Mouse (Mus musculus) hindbrain, embryonic 12.5 days (tissue): ENCODE results near the gene Vmp1. TPM values are rescaled to one million over a fixed set of nuclear protein-coding genes. Genes with fewer than 3 reads are reported as not detected.

Experiments used
- ATAC-seq: fragments of 200-750 bp; cut with Nextera tagmentation; 2 replicates; pipeline ENCODE4 v1.8.0; 2017; ENCODE audit warnings: moderate TSS enrichment; ENCODE audit not compliant: low FRiP score
- H3K27ac ChIP-seq: fragments of 300-500 bp; sonication (generic); 2 replicates; pipeline ENCODE4 v1.5.1; 2016; ENCODE audit warnings: mild to moderate bottlenecking
- H3K27me3 ChIP-seq: fragments of 300-500 bp; sonication (generic); 2 replicates; pipeline ENCODE4 v1.6.1; 2016; ENCODE audit warnings: mild to moderate bottlenecking
- H3K36me3 ChIP-seq: fragments of 300-500 bp; sonication (generic); 2 replicates; pipeline ENCODE4 v1.6.1; 2016; ENCODE audit warnings: mild to moderate bottlenecking
- H3K4me1 ChIP-seq: fragments of 300-500 bp; sonication (generic); 2 replicates; pipeline ENCODE4 v1.6.1; 2016
- H3K4me2 ChIP-seq: fragments of 300-500 bp; sonication (generic); replicated peaks from 2 replicates; pipeline ENCODE4 v1.6.1; 2016; ENCODE audit warnings: mild to moderate bottlenecking
- H3K4me3 ChIP-seq: fragments of 300-500 bp; sonication (generic); 2 replicates; pipeline ENCODE4 v1.5.1; 2016; ENCODE audit warnings: mild to moderate bottlenecking
- H3K9ac ChIP-seq: fragments of 300-500 bp; sonication (generic); 2 replicates; pipeline ENCODE4 v1.6.1; 2016; ENCODE audit warnings: mild to moderate bottlenecking, moderate library complexity
- H3K9me3 ChIP-seq: fragments of 300-500 bp; sonication (generic); replicated peaks from 2 replicates; pipeline ENCODE4 v1.6.1; 2016; ENCODE audit warnings: mild to moderate bottlenecking
- WGBS: fragments of 180-500 bp; shearing (Covaris S2); methylation state at CpG from one replicate; pipeline ENCODE4 v1.1.7; 2016; 5-methylcytosine and 5-hydroxymethylcytosine counted together
- polyA plus RNA-seq: library from polyadenylated mRNA; unstranded; fragments of >200 nt; fragmentation: Nextera tagmentation; extraction: Ambion mirVana; gene quantifications from 2 replicates; pipeline ENCODE4 v1.2.1, GENCODE M21; 2016

The Vmp1 gene
- polyA plus RNA-seq, 1 experiment from 2014 or later, result 90.0 TPM

- Histone ChIP-seq H3K4me3 (no peak overlapping the region), H3K9ac (no peak overlapping the region), H3K27me3 (no peaks in the 10 kb centered on the region), H3K4me2 (no peak overlapping the region), H3K4me1 (no peaks in the 10 kb centered on the region; the same call in 1 of the 2 replicates), H3K27ac (no peak overlapping the region), H3K36me3 (no peaks in the 10 kb centered on the region), H3K9me3 (no peaks in the 10 kb centered on the region)
- WGBS, result 80% methylated on average over 5 of the region's 5 CpGs
- no peak for ATAC-seq
Observed at GRCm38 (mm10) chr11:86624237-86624941, 59.2 kb downstream of the Vmp1 start.

- Histone ChIP-seq H3K4me3 (no peak overlapping the region), H3K27me3 (no peaks in the 10 kb centered on the region), H3K9ac (no peak overlapping the region), H3K27ac (no peak overlapping the region), H3K36me3 (no peaks in the 10 kb centered on the region), H3K9me3 (no peaks in the 10 kb centered on the region), H3K4me2 (no peak overlapping the region), H3K4me1 (no peaks in the 10 kb centered on the region; the same call in 1 of the 2 replicates)
- no peak for ATAC-seq
- 90% methylated on average over 1 of the region's 1 CpGs for WGBS
Observed at GRCm38 (mm10) chr11:86623402-86624010, 60.1 kb downstream of the Vmp1 start.

- H3K36me3 ChIP-seq, result no peaks in the 10 kb centered on the region
- H3K4me2 ChIP-seq, result no peak overlapping the region
- no peak for ATAC-seq
- no peaks in the 10 kb centered on the region for H3K27me3 ChIP-seq
- H3K4me1 ChIP-seq, result no peaks in the 10 kb centered on the region; the same call in 1 of the 2 replicates
- no peak overlapping the region for H3K4me3 ChIP-seq
- no peak overlapping the region for H3K27ac ChIP-seq
- no peaks in the 10 kb centered on the region for H3K9me3 ChIP-seq
- WGBS, result 79% methylated on average over 1 of the region's 1 CpGs
- no peak overlapping the region for H3K9ac ChIP-seq
Observed at GRCm38 (mm10) chr11:86622191-86622912, 61.3 kb downstream of the Vmp1 start.

DNA sequence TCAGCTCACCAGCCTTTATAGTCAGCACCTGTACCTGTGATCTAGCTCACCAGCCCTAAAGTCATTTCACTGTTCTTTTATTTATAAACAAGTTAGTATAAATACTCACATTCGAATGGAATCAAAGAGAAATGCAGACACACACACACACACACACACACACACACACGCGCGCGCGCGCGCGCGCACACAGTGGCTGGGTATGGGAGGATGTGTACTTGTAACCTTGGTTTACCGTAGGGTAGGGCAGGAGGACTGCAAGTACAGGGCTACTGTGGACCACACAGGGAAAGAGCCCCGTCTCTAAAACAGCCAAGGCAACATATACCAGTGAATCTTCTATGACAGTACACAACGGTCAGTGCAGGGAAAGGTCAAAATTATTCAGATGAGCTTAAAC, 62.5 kb downstream of the Vmp1 start:
- H3K9ac ChIP-seq, result no peak overlapping the region
- no peaks in the 10 kb centered on the region for H3K9me3 ChIP-seq
- 94% methylated on average over 13 of the region's 13 CpGs for WGBS
- H3K27me3 ChIP-seq, result no peaks in the 10 kb centered on the region
- no peaks in the 10 kb centered on the region; the same call in 1 of the 2 replicates for H3K4me1 ChIP-seq
- no peak overlapping the region for H3K4me2 ChIP-seq
- no peak overlapping the region for H3K4me3 ChIP-seq
- no peak overlapping the region for H3K27ac ChIP-seq
- ATAC-seq, result no peak
- H3K36me3 ChIP-seq, result no peaks in the 10 kb centered on the region

- WGBS, result 88% methylated on average over 2 of the region's 2 CpGs
- ATAC-seq, result no peak
- H3K27me3 ChIP-seq, result no peaks in the 10 kb centered on the region
- H3K9ac ChIP-seq, result no peak overlapping the region
- no peak overlapping the region for H3K4me3 ChIP-seq
- H3K4me1 ChIP-seq, result no peaks in the 10 kb centered on the region; the same call in 1 of the 2 replicates
- H3K36me3 ChIP-seq, result no peaks in the 10 kb centered on the region
- H3K27ac ChIP-seq, result no peak overlapping the region
- H3K9me3 ChIP-seq, result no peaks in the 10 kb centered on the region
- no peak overlapping the region for H3K4me2 ChIP-seq
Observed at GRCm38 (mm10) chr11:86618548-86619335, 64.9 kb downstream of the Vmp1 start.

DNA sequence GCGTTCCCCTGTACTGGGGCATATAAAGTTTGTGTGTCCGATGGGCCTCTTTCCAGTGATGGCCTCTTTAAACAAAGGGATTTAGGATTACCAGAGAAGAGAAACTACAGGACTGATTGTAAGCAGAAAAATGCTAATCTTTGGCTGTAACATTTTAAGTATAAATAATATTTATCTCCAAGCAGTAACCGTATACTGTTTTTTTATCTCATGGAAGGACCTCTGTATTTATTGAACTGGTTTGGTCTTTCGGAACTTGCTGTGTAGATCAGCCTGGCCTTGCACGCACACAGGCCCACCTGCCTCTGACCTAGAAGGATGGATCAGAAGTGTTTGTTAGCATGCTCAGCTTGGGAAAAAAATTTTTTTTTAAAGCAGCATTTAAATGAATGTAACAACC, 69.0 kb downstream of the Vmp1 start:
- H3K4me3 ChIP-seq, result no peak overlapping the region
- H3K9me3 ChIP-seq, result no peaks in the 10 kb centered on the region
- no peaks in the 10 kb centered on the region for H3K4me1 ChIP-seq
- no peak overlapping the region for H3K9ac ChIP-seq
- H3K36me3 ChIP-seq, result no peaks in the 10 kb centered on the region
- H3K27me3 ChIP-seq, result no peaks in the 10 kb centered on the region
- no peak overlapping the region for H3K4me2 ChIP-seq
- no peak overlapping the region for H3K27ac ChIP-seq
- WGBS, result 91% methylated on average over 5 of the region's 5 CpGs
- ATAC-seq, result no peak

DNA sequence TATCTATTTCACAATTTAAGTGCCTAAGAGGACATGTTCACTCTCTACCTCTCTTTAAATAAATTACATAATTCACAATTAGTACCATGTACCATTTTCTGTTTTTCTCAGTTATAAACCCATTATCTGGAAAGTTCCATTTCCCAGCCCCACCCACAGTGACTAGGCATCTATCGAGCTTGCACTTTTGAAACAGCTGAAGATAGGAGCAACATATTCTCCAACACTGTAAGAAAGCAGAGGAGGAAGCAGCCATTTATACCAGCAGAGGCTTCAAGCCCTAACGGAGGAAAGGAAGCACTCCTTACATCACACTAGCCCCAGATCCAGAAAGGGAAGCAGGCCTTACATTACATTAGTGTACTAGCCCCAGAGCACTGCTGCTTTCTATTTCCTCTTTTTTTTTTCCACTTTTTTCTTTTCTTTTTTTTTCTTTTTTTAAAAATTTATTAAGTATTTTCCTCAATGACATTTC, 69.5 kb downstream of the Vmp1 start:
- WGBS, result 82% methylated on average over 2 of the region's 2 CpGs

GRCm38 (mm10) chr11:86611991-86612390, 71.6 kb downstream of the Vmp1 start:
- peaks cover 6% of the 10 kb centered on the region; the same call in 1 of the 2 replicates for H3K36me3 ChIP-seq
- H3K27ac ChIP-seq, result no peak overlapping the region
- H3K9me3 ChIP-seq, result no peaks in the 10 kb centered on the region
- no peaks in the 10 kb centered on the region for H3K27me3 ChIP-seq
- no peak overlapping the region for H3K4me3 ChIP-seq
- H3K4me1 ChIP-seq, result no peaks in the 10 kb centered on the region
- H3K9ac ChIP-seq, result no peak overlapping the region
- WGBS, result 97% methylated on average over 1 of the region's 1 CpGs
- H3K4me2 ChIP-seq, result no peak overlapping the region
- no peak for ATAC-seq

More for the DNA sequence above, 69.5 kb downstream of the Vmp1 start:
- H3K36me3 ChIP-seq, result no peaks in the 10 kb centered on the region
- H3K27me3 ChIP-seq, result no peaks in the 10 kb centered on the region
- no peaks in the 10 kb centered on the region for H3K4me1 ChIP-seq
- no peak overlapping the region for H3K4me2 ChIP-seq
- no peak overlapping the region for H3K9ac ChIP-seq
- no peak for ATAC-seq
- no peak overlapping the region for H3K4me3 ChIP-seq
- no peaks in the 10 kb centered on the region for H3K9me3 ChIP-seq
- no peak overlapping the region for H3K27ac ChIP-seq

GRCm38 (mm10) chr11:86610239-86610638, 73.4 kb downstream of the Vmp1 start:
- H3K4me2 ChIP-seq, result no peak overlapping the region
- H3K9me3 ChIP-seq, result no peaks in the 10 kb centered on the region
- H3K36me3 ChIP-seq, result peaks cover 17% of the 10 kb centered on the region
- no peaks in the 10 kb centered on the region for H3K4me1 ChIP-seq
- H3K27ac ChIP-seq, result no peak overlapping the region
- H3K9ac ChIP-seq, result no peak overlapping the region
- no peak for ATAC-seq
- no peak overlapping the region for H3K4me3 ChIP-seq
- WGBS, result 92% methylated on average over 3 of the region's 3 CpGs
- no peaks in the 10 kb centered on the region for H3K27me3 ChIP-seq

GRCm38 (mm10) chr11:86607808-86608350, 75.8 kb downstream of the Vmp1 start:
- H3K27me3 ChIP-seq, result no peaks in the 10 kb centered on the region
- no peak overlapping the region for H3K4me2 ChIP-seq
- H3K9me3 ChIP-seq, result no peaks in the 10 kb centered on the region
- no peak overlapping the region for H3K4me3 ChIP-seq
- no peaks in the 10 kb centered on the region for H3K4me1 ChIP-seq
- H3K27ac ChIP-seq, result no peak overlapping the region
- H3K9ac ChIP-seq, result no peak overlapping the region
- peaks cover 17% of the 10 kb centered on the region for H3K36me3 ChIP-seq
- WGBS, result 82% methylated on average over 2 of the region's 2 CpGs
- ATAC-seq, result no peak

GRCm38 (mm10) chr11:86606621-86607339, 76.9 kb downstream of the Vmp1 start:
- 95% methylated on average over 2 of the region's 2 CpGs for WGBS
- peaks cover 17% of the 10 kb centered on the region for H3K36me3 ChIP-seq
- no peak for ATAC-seq
- no peaks in the 10 kb centered on the region for H3K9me3 ChIP-seq
- no peak overlapping the region for H3K9ac ChIP-seq
- H3K4me1 ChIP-seq, result no peaks in the 10 kb centered on the region
- H3K27ac ChIP-seq, result no peak overlapping the region
- no peak overlapping the region for H3K4me3 ChIP-seq
- no peak overlapping the region for H3K4me2 ChIP-seq
- no peaks in the 10 kb centered on the region for H3K27me3 ChIP-seq
